9 mouse cellular contexts compared by ENCODE assay signal in the genomic region with DNA sequence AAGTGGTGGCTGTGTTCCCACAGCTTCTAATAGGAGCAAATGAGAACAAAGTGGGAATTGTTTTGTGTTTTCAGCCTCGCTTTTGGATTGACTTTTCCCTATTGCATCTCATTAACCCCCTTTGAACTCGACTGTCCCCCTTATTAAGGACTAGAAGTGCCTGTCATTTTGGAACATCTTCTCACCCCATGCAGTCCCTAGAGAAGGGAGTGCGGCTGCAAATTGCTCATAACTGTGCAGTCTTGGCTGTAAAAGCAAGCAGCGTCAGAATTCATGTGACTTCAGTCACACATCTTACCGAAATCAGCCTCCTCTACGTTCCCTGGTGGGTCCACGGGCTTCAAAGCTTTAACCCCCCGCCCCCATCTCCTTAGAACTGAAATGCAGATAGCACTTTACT. TPM values are rescaled to one million over a fixed set of nuclear protein-coding genes. Genes with fewer than 3 reads are reported as not detected.
DNase-seq lines count a peak whose midpoint lies in the region; ATAC-seq lines count a peak whose summit lies in the region.
"Had no signal": no experiment of that assay in that cellular context is flagged by ENCODE, and none has a peak within 500 bp of the region (broad histone marks: within the 10 kb centered on the region; RNA-seq: fewer than 3 reads in every experiment).

No protein-coding gene starts in this region.

- no peaks in the 10 kb centered on the region for H3K36me3 ChIP-seq in hindbrain, embryonic 10.5 days
- no peaks in the 10 kb centered on the region for H3K36me3 ChIP-seq in midbrain, embryonic 13.5 days
- H3K36me3 ChIP-seq: limb, embryonic 15.5 days had no signal

- H3K27me3 ChIP-seq in hindbrain, embryonic 10.5 days (ENCODE audit: insufficient read depth, poor library complexity, severe bottlenecking) = no peaks in the 10 kb centered on the region
- no peaks in the 10 kb centered on the region for H3K27me3 ChIP-seq in midbrain, embryonic 13.5 days

- DNase-seq in Muller cell, postnatal 12 days (ENCODE audit: inconsistent ontology term) = peak; percentile 13
- DNase-seq in cerebellum, adult 8-10 months = peak; percentile 43
- DNase-seq in hindbrain, embryonic 10.5 days (ENCODE audit: low spot score) = peak; percentile 19
- DNase-seq in adrenal gland, adult 8-10 months = no peak
- no peak for DNase-seq in yolk sac, embryonic 10.5 days (ENCODE audit: low spot score)
- DNase-seq in gastrocnemius, adult 8-10 months (ENCODE audit: low spot score in 2 of 2) = no peak
- DNase-seq in kidney, adult 18-20 months = no peak

- H3K4me1 ChIP-seq in hindbrain, embryonic 10.5 days (replicated peaks) = peaks cover 23% of the 10 kb centered on the region
- H3K4me1 ChIP-seq in midbrain, embryonic 13.5 days (replicated peaks) = peaks cover 25% of the 10 kb centered on the region

- peak overlapping the region; percentile 21; the same call in 1 of the 2 replicates for H3K9ac ChIP-seq in midbrain, embryonic 13.5 days (replicated peaks)
- H3K9ac ChIP-seq: limb, embryonic 15.5 days had no signal

- 0 out of 2 replicates have a peak overlapping the region, but pooled peaks have one; percentile 2 for H3K27ac ChIP-seq in hindbrain, embryonic 10.5 days
- H3K27ac ChIP-seq in midbrain, embryonic 13.5 days = no peak overlapping the region
- H3K27ac ChIP-seq: limb, embryonic 15.5 days had no signal

- H3K4me2 ChIP-seq in midbrain, embryonic 13.5 days (replicated peaks) = peak overlapping the region; percentile 82

- ATAC-seq in midbrain, embryonic 13.5 days = no peak; the same call in 1 of the 2 replicates

- peak overlapping the region; percentile 38 for H3K4me3 ChIP-seq in hindbrain, embryonic 10.5 days
- peak overlapping the region; percentile 55 for H3K4me3 ChIP-seq in midbrain, embryonic 13.5 days (replicated peaks)
- H3K4me3 ChIP-seq: limb, embryonic 15.5 days had no signal

- H3K9me3 ChIP-seq in hindbrain, embryonic 10.5 days = no peaks in the 10 kb centered on the region
- H3K9me3 ChIP-seq in midbrain, embryonic 13.5 days = no peaks in the 10 kb centered on the region
- H3K9me3 ChIP-seq: limb, embryonic 15.5 days had no signal

- WGBS in hindbrain, embryonic 10.5 days = 5% methylated on average over 8 of the region's 8 CpGs
- WGBS in midbrain, embryonic 13.5 days = 2% methylated on average over 8 of the region's 8 CpGs

RNA-seq across cellular contexts. Expression of a gene that starts 1.2 kb away (rescaled TPM):
- polyA plus RNA-seq in hindbrain, embryonic 10.5 days (2016; fragmentation: Nextera tagmentation; extraction: Ambion mirVana) = 0.73 and 3.1 TPM in 2 replicates
- polyA plus RNA-seq in midbrain, embryonic 13.5 days (2015; fragmentation: Nextera tagmentation; extraction: Ambion mirVana) = 17.1 and 22.0 TPM in 2 replicates
- total RNA-seq in adrenal gland, adult 8-10 months (2022) = 10 to 100 TPM in 1 of 4 experiments, 1 to 10 TPM in 3; 3.9 to 14.0 (median 6.7) TPM
- under 1 TPM; 0.07 to 0.24 (median 0.15) TPM for total RNA-seq in gastrocnemius, adult 8-10 months (2022)

Comparison
In these comparisons a context has a peak if more than half of its experiments do, and no peak if none do; other contexts are left out.
1. DNase-seq: peak in Muller cell, postnatal 12 days (single experiment), cerebellum, adult 8-10 months (single experiment) and hindbrain, embryonic 10.5 days (single experiment); none in adrenal gland, adult 8-10 months (single experiment), yolk sac, embryonic 10.5 days (single experiment), gastrocnemius, adult 8-10 months (0 of 2) and kidney, adult 18-20 months (single experiment).